ENCODE assay signal across 15 mouse cellular contexts in the genomic region with DNA sequence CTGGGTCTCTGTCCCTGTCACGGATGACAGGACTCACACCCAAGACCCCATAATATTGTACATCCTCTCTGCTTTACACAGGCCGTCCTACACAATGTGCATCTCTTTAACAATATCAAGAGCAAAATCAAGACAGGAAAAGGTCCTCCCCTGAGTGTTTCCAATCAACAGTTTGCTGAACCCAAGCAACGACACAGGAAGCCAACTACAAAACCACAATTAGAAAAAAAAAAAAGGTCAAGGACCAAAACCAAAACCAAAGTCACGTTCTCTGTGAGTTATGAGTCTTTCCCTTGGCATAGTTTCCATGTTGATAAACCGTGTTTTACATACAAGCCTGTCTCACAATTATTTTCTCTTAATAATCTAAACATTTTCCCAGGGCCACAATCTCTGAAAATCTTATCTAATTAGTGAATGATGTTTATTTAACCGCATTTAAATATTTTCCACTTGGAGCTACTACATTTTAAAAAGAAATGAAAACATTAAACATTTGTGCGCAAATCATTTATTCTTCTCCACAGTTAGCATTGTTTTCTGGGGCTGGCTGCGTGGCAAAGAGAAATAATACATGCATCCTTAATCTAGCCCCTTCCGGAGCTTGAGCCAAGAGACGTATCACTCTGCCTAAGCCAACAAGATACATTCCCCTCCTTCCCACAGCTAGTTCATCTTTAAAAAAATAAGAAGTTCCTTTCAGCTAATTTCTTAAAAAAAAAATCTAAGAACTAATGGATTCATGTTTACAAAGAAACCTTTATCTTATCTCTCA. TPM values are rescaled to one million over a fixed set of nuclear protein-coding genes. Genes with fewer than 3 reads are reported as not detected.
DNase-seq lines count a peak whose midpoint lies in the region; ATAC-seq and TF ChIP-seq lines count a peak whose summit lies in the region.
"Had no signal": no experiment of that assay in that cellular context is flagged by ENCODE, and none has a peak within 500 bp of the region (broad histone marks: within the 10 kb centered on the region; RNA-seq: fewer than 3 reads in every experiment).

No protein-coding gene starts in this region.

- 58% methylated on average over 10 of the region's 10 CpGs for WGBS in heart, embryonic 14.5 days
- 22% methylated on average over 10 of the region's 10 CpGs for WGBS in spleen, adult 2 months
- 85% methylated on average over 10 of the region's 10 CpGs for WGBS in forebrain, embryonic 14.5 days

- no peak overlapping the region for H3K9ac ChIP-seq in heart, embryonic 14.5 days (ENCODE audit: low read length)
- no peak overlapping the region for H3K9ac ChIP-seq in forebrain, embryonic 14.5 days (ENCODE audit: low read length)
- H3K9ac ChIP-seq: limb, embryonic 15.5 days had no signal

- no peak overlapping the region for H3K4me3 ChIP-seq in heart, embryonic 14.5 days (ENCODE audit: control insufficient read depth in 1 of 2, insufficient read depth in 1 of 2, low read depth in 1 of 2, low read length in 2 of 2)
- no peak overlapping the region for H3K4me3 ChIP-seq in spleen, adult 2 months (ENCODE audit: extremely low read depth, insufficient read depth, insufficient read length)
- no peak overlapping the region for H3K4me3 ChIP-seq in forebrain, embryonic 14.5 days (ENCODE audit: low read depth, low read length)
- H3K4me3 ChIP-seq: limb, embryonic 15.5 days had no signal

- no peaks in the 10 kb centered on the region for H3K27me3 ChIP-seq in heart, embryonic 14.5 days (ENCODE audit: control insufficient read depth, insufficient read depth, low read length)
- no peaks in the 10 kb centered on the region for H3K27me3 ChIP-seq in spleen, adult 2 months (ENCODE audit: control insufficient read depth, insufficient read depth, low read length)
- no peaks in the 10 kb centered on the region for H3K27me3 ChIP-seq in forebrain, embryonic 14.5 days (replicated peaks; ENCODE audit: control insufficient read depth, insufficient read depth, low read length)
- H3K27me3 ChIP-seq: limb, embryonic 15.5 days had no signal

- no peak overlapping the region for H3K4me2 ChIP-seq in heart, embryonic 14.5 days (ENCODE audit: low read length)
- no peak overlapping the region for H3K4me2 ChIP-seq in forebrain, embryonic 14.5 days (ENCODE audit: low read length)
- H3K4me2 ChIP-seq: limb, embryonic 15.5 days had no signal

- H3K36me3 ChIP-seq in heart, embryonic 14.5 days (ENCODE audit: control insufficient read depth, insufficient read depth, low read length): no peaks in the 10 kb centered on the region
- H3K36me3 ChIP-seq in spleen, adult 2 months (ENCODE audit: control insufficient read depth, insufficient read depth, low read length): no peaks in the 10 kb centered on the region
- H3K36me3 ChIP-seq in forebrain, embryonic 14.5 days (ENCODE audit: control insufficient read depth, insufficient read depth, low read length): 0 out of 2 replicates have a peak, but pooled peaks cover 15% of the 10 kb centered on the region
- H3K36me3 ChIP-seq: G1E had no signal

- TF ChIP-seq POLR2A in spleen, adult 2 months (IDR thresholded peaks at IDR 0.05; ENCODE audit: low read depth, low read length): no peak

- intact Hi-C loops in heart, postnatal 14 days (cut with DNase I): no loop called here

- H3K9me3 ChIP-seq in heart, embryonic 14.5 days (ENCODE audit: control insufficient read depth, low read length): no peaks in the 10 kb centered on the region
- H3K9me3 ChIP-seq in forebrain, embryonic 14.5 days (replicated peaks; ENCODE audit: control insufficient read depth, low read length): no peaks in the 10 kb centered on the region
- H3K9me3 ChIP-seq: limb, embryonic 15.5 days had no signal

- no peak for TF ChIP-seq CTCF in spleen, adult 2 months (IDR thresholded peaks at IDR 0.05; ENCODE audit: extremely low read depth, insufficient read depth, insufficient read length, insufficient replicate concordance)

- ATAC-seq in heart, embryonic 14.5 days (ENCODE audit: insufficient number of reproducible peaks, insufficient read depth, low FRiP score, low read depth): no peak
- peak; percentile 32; the same call in 1 of the 2 replicates for ATAC-seq in neutrophil, adult 5-6 weeks (ENCODE audit: extremely low read depth, insufficient number of reproducible peaks, low FRiP score, poor library complexity, severe bottlenecking)
- no peak for ATAC-seq in forebrain, embryonic 14.5 days
- ATAC-seq: forebrain, embryonic 16.5 days had no signal

- no peak for DNase-seq in heart, postnatal 14 days
- peak in 1 of 2 experiments; percentile 78 for DNase-seq in spleen, adult 2 months (ENCODE audit: low read depth in 1 of 2, low spot score in 2 of 2)
- DNase-seq in spleen, postnatal 10 days (ENCODE audit: low spot score in 2 of 2): no peak
- DNase-seq in induced T-regulatory cell, adult 2 months (ENCODE audit: low read depth): peak; percentile 88
- no peak for DNase-seq in layer of hippocampus, adult 18-20 months (ENCODE audit: low spot score in 2 of 2)
- DNase-seq in forebrain, embryonic 14.5 days (ENCODE audit: low spot score): no peak
- DNase-seq: adrenal gland, postnatal 25 days; cerebellum, postnatal 25 days; right cerebral cortex, postnatal 25 days; thymus, postnatal 36 days had no signal

- peaks cover 20 to 21% of the 10 kb centered on the region in 2 experiments for H3K4me1 ChIP-seq in heart, embryonic 14.5 days (ENCODE audit: control insufficient read depth in 2 of 2, insufficient read depth in 2 of 2, low read length in 2 of 2)
- H3K4me1 ChIP-seq in spleen, adult 2 months (ENCODE audit: control insufficient read depth, insufficient read depth, insufficient read length): peaks cover 29% of the 10 kb centered on the region; the same call in 1 of the 2 replicates
- H3K4me1 ChIP-seq in forebrain, embryonic 14.5 days (ENCODE audit: control insufficient read depth, insufficient read depth, low read length): no peaks in the 10 kb centered on the region

- peak overlapping the region; percentile 5 to 55; a peak in 3 of 4 replicates for H3K27ac ChIP-seq in heart, embryonic 14.5 days (replicated peaks in 1 of 2; ENCODE audit: control insufficient read depth in 1 of 2, insufficient read depth in 1 of 2, low read depth in 2 of 2, low read length in 2 of 2)
- H3K27ac ChIP-seq in spleen, adult 2 months (ENCODE audit: insufficient read depth, low read length): peak overlapping the region; percentile 79
- no peak overlapping the region for H3K27ac ChIP-seq in forebrain, embryonic 14.5 days (ENCODE audit: low read depth, low read length)
- H3K27ac ChIP-seq: limb, embryonic 15.5 days had no signal

RNA-seq across cellular contexts. Expression of a gene that starts 13.2 kb away (rescaled TPM):
- 7.8 and 11.5 TPM in 2 replicates for polyA plus RNA-seq in heart, embryonic 14.5 days (2014; fragmentation: Nextera tagmentation; extraction: Ambion mirVana)
- 10 to 100 TPM; 29.9 to 31.8 TPM for total RNA-seq in heart, postnatal 14 days (2021)
- 15.8 and 17.7 TPM in 2 replicates for polyA plus RNA-seq in spleen, adult 2 months (2012; rRNA removed)
- 193 and 199 TPM in 2 replicates for total RNA-seq in neutrophil, adult 5-6 weeks (2017)
- total RNA-seq in layer of hippocampus, adult 18-20 months (2021): 10 to 100 TPM; 23.4 to 24.4 TPM
- polyA plus RNA-seq in forebrain, embryonic 14.5 days (2014; fragmentation: Nextera tagmentation; extraction: Ambion mirVana): 17.4 and 21.5 TPM in 2 replicates
- polyA plus RNA-seq: G1E had no signal

RNA-seq across cellular contexts. Expression of a gene that starts 54.4 kb away (rescaled TPM):
- polyA plus RNA-seq in heart, embryonic 14.5 days (2014; fragmentation: Nextera tagmentation; extraction: Ambion mirVana): 1.7 and 1.9 TPM in 2 replicates
- 10 to 100 TPM; 22.8 to 23.9 TPM for total RNA-seq in heart, postnatal 14 days (2021)
- 17.2 and 19.8 TPM in 2 replicates for polyA plus RNA-seq in spleen, adult 2 months (2012; rRNA removed)
- 104 and 110 TPM in 2 replicates for total RNA-seq in neutrophil, adult 5-6 weeks (2017)
- under 1 TPM; 0.48 to 0.84 TPM for total RNA-seq in layer of hippocampus, adult 18-20 months (2021)
- polyA plus RNA-seq in forebrain, embryonic 14.5 days (2014; fragmentation: Nextera tagmentation; extraction: Ambion mirVana): 0.20 and 0.27 TPM in 2 replicates
- polyA plus RNA-seq: G1E had no signal

Comparison
In these comparisons a context has a peak if more than half of its experiments do, and no peak if none do; other contexts are left out.
1. RNA of a gene that starts 54.4 kb away (total RNA-seq): 104 to 110 TPM in neutrophil, adult 5-6 weeks and 22.8 to 23.9 TPM in heart, postnatal 14 days; 0.48 to 0.84 TPM in layer of hippocampus, adult 18-20 months; every median in the first group is over 10 times any median in the second.